Mouse (Mus musculus) kidney, postnatal 10 days (tissue): ENCODE measurements around the gene Ehd1.

Source experiments
- DNase-seq: peaks from one replicate; pipeline ENCODE4 v3.0.0; 2021; ENCODE audit warnings: mixed read lengths

Ehd1 gene

GRCm38 (mm10) chr19:6338171-6338570 lies 61.6 kb downstream of the Ehd1 start:
- no peak for DNase-seq

GRCm38 (mm10) chr19:6338716-6339115 lies 62.2 kb downstream of the Ehd1 start:
- DNase-seq, result no peak

- no peak for DNase-seq
Observed at GRCm38 (mm10) chr19:6339191-6339590, 62.7 kb downstream of the Ehd1 start.

DNA sequence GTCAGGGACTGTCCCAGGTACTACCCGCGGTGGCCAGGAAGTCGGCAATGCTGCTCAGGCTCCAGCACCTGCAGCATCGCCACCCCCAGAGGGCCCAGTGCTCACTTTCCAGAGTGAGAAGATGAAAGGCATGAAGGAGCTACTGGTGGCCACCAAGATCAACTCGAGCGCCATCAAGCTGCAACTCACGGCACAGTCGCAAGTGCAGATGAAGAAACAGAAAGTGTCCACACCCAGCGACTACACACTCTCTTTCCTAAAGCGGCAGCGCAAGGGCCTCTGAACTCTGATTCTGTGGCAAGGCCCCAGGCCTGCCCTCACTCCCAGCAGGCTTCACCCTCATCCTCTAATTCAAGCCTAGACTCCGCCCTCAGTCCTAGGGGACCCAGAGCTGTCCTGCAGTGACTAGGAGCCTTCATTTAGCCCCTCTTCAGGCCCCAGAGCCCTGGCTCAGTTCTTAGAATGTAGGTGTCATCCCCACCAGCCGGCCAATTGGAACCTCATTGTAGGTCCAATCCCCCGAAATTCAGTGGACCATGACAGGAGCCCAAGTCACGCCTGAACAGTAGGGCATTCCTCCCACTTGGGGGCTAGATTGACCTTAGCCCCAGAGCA lies 63.5 kb downstream of the Ehd1 start:
- peak; percentile 67 for DNase-seq

GRCm38 (mm10) chr19:6340524-6341452 lies 64.3 kb downstream of the Ehd1 start, which contains the start of gene Map4k2:
Gene Map4k2, plus strand, starts transcription at chr19:6341135.
- DNase-seq, result peak; percentile 95

- no peak for DNase-seq
Observed at GRCm38 (mm10) chr19:6341453-6342077, 65.0 kb downstream of the Ehd1 start.

- peak; percentile 46 for DNase-seq
Observed at GRCm38 (mm10) chr19:6342276-6342933, 65.9 kb downstream of the Ehd1 start.

GRCm38 (mm10) chr19:6343066-6343925 lies 66.8 kb downstream of the Ehd1 start:
- no peak for DNase-seq

- no peak for DNase-seq
Observed at GRCm38 (mm10) chr19:6343996-6344395, 67.5 kb downstream of the Ehd1 start.

DNA sequence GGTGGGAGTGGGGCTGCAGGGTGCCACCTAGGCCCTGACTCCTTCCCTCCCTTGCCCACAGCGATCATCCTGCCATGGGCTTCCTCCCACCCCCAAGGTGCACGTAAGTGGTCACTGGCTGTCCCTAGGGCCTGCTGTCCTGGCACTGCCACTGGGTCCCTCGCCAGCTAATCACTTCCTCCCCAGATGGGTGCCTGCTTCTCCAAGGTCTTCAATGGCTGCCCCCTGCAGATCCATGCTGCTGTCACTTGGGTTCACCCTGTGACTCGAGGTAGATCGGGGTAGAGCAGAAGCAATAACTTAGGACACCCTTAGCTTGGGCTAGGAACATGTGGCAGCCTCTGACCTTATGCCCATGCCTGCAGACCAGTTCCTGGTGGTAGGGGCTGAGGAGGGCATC lies 69.5 kb downstream of the Ehd1 start:
- no peak for DNase-seq

- DNase-seq, result no peak
Observed at GRCm38 (mm10) chr19:6346661-6347060, 70.1 kb downstream of the Ehd1 start.

GRCm38 (mm10) chr19:6347615-6348014 lies 71.1 kb downstream of the Ehd1 start:
- no peak for DNase-seq

GRCm38 (mm10) chr19:6348717-6349116 lies 72.2 kb downstream of the Ehd1 start:
- no peak for DNase-seq

DNA sequence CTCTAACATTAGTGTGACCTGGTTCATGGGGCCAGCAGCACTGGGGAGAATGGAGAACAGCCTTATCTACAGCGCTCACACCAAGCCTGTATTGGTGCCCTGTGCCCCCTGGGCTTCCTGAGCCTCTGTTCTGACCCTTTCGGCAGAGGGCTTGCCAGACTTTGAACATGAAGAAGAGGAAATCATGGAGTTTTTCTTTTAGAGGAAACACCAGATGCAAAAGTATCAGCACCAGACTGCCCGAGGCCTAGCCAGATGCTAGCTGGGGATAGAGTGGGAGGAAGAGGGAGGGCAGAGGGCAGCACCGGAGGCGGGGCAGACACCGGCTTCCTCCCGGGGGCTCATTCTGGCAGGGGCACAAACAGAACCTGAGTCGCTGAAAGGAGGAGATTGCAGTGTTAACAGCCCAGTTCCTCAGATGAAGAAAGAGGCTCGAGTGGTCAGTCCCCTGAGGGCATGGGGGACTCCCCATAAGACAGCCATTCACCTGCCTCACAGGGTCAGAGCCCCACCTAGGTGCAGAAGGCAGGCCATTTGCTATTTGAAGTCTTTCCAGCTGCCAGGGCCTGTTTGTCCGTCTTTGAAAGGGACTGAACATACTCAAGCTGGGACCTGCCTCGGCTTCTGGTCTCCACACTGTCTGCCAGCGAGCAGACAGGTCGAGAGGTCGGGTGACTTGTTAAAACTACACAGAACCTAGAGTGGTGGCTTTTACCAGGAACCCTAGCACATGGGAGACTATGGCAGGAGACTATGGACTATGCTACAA lies 72.9 kb downstream of the Ehd1 start:
- peak; percentile 75 for DNase-seq
